Mouse (Mus musculus) testis, adult 2 months (tissue): Measurements from ENCODE around the gene Dip2a.

ENCODE experiments used
- CTCF ChIP-seq: fragments of 200-500 bp; IDR thresholded peaks from 2 replicates; pipeline ENCODE4 v1.5.1; 2012; ENCODE audit warnings: low read depth, mild to moderate bottlenecking, inconsistent platforms, low read length, moderate library complexity; ENCODE audit not compliant: control insufficient read depth, insufficient read depth, insufficient replicate concordance
- POLR2A ChIP-seq: fragments of 200-500 bp; IDR thresholded peaks from 2 replicates; pipeline ENCODE4 v1.6.1; 2012; ENCODE audit warnings: low read depth, mild to moderate bottlenecking, inconsistent platforms, low read length, moderate library complexity; ENCODE audit not compliant: control insufficient read depth

DNA sequence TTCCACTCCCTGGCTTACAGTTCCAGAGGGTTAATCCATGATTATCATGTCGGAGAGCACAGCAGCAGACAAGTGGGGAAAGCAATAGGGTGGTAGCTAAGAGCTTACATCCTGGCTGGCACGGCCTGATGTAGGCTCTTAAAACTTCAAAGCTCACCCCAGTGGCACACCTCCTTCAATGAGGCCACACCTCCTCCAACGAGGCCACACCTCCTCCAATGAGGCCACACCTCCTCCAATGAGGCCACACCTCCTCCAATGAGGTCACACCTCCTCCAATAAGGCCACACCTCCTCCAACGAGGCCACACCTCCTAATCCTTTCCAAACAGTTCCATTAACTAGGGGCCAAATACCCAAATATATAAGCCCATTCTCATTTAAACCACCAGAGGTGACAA is 130.9 kb downstream of the Dip2a start:
- TF ChIP-seq CTCF, result no peak
- no peak for TF ChIP-seq POLR2A
